ENCODE assay signal across 8 mouse cellular contexts in the genomic region with DNA sequence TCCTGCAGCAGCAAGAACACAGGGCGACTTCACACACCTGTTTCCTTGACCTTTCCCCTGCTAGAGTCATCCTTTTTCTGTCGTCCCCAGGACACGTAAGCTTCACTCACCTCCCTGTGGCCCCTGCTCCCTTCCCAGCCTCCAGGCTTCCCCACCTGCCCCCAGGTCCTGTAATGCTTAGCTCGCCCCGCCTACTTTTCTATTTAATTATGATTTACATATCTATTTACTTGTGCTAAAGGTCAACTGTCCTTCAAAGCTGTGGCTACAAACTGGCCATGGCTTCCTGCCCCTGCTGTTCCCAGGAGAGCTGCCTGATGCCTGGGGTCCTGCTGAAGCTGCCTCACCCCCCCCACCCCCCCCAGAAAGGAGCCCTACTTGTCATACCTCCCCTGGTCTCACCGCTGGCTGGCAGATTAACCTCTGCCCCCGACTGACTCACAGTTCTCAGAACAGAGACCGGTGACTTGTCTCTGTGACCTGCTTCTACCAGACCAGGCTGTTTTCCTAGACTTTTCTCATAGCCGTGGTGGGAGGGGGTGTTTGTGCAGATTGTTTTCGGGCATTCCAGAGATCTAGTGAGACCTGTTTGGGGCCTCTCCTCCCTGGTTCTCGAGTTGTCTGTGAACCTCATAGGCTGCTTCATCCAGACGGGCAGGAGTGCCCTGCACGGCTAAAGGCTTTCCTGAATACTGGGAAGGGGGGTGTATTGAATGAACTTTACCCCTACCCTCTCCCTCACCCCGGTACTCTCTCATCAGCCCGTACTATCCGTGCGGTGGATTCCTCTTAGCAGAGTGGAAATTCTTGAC. TPM values are rescaled to one million over a fixed set of nuclear protein-coding genes. Genes with fewer than 3 reads are reported as not detected.
DNase-seq lines count a peak whose midpoint lies in the region; ATAC-seq and TF ChIP-seq lines count a peak whose summit lies in the region.

No protein-coding gene starts in this region.

- no peak overlapping the region for H3K9ac ChIP-seq in lung, embryonic 15.5 days
- H3K9ac ChIP-seq in hindbrain, embryonic 14.5 days: peak overlapping the region; percentile 28; the same call in 1 of the 2 replicates
- H3K9ac ChIP-seq in limb, embryonic 14.5 days (ENCODE audit: low read depth, low read length, severe bottlenecking): no peak overlapping the region

- peak overlapping the region; percentile 31; the same call in 1 of the 2 replicates for H3K27ac ChIP-seq in lung, embryonic 15.5 days
- H3K27ac ChIP-seq in hindbrain, embryonic 14.5 days: no peak overlapping the region
- H3K27ac ChIP-seq in limb, embryonic 14.5 days (replicated peaks; ENCODE audit: low read depth, low read length): no peak overlapping the region

- no peak for DNase-seq in lung, postnatal 36 days
- no peak for DNase-seq in hindbrain, embryonic 14.5 days (ENCODE audit: low spot score)
- peak; percentile 19 for DNase-seq in limb, embryonic 14.5 days (ENCODE audit: low spot score)
- DNase-seq in urinary bladder, adult 2 months (ENCODE audit: low spot score): peak; percentile 37
- no peak for DNase-seq in left cerebral cortex, adult 9 months (ENCODE audit: low spot score in 2 of 2)

- no peaks in the 10 kb centered on the region for H3K9me3 ChIP-seq in lung, embryonic 15.5 days
- no peaks in the 10 kb centered on the region for H3K9me3 ChIP-seq in hindbrain, embryonic 14.5 days (ENCODE audit: control insufficient read depth, low read length)
- no peaks in the 10 kb centered on the region for H3K9me3 ChIP-seq in limb, embryonic 14.5 days (ENCODE audit: control insufficient read depth, low read length)

- H3K4me3 ChIP-seq in lung, embryonic 15.5 days: no peak overlapping the region
- H3K4me3 ChIP-seq in hindbrain, embryonic 14.5 days (replicated peaks; ENCODE audit: low read length): no peak overlapping the region
- no peak overlapping the region for H3K4me3 ChIP-seq in limb, embryonic 14.5 days (replicated peaks; ENCODE audit: low read length)

- H3K4me1 ChIP-seq in lung, embryonic 15.5 days: peaks cover 5% of the 10 kb centered on the region
- H3K4me1 ChIP-seq in hindbrain, embryonic 14.5 days (replicated peaks; ENCODE audit: control insufficient read depth, insufficient read depth, low read length): peaks cover 21% of the 10 kb centered on the region; the same call in 1 of the 2 replicates
- 0 out of 2 replicates have a peak, but pooled peaks cover 3% of the 10 kb centered on the region for H3K4me1 ChIP-seq in limb, embryonic 14.5 days (ENCODE audit: control insufficient read depth, insufficient read depth, low read length)

- TF ChIP-seq POLR2A in limb, embryonic 14.5 days (IDR thresholded peaks at IDR 0.05; ENCODE audit: borderline replicate concordance, extremely low read depth, insufficient read depth, insufficient read length): no peak

- no peak overlapping the region for H3K4me2 ChIP-seq in lung, embryonic 15.5 days
- H3K4me2 ChIP-seq in hindbrain, embryonic 14.5 days (replicated peaks): no peak overlapping the region
- H3K4me2 ChIP-seq in limb, embryonic 14.5 days (replicated peaks; ENCODE audit: low read depth, low read length, severe bottlenecking): no peak overlapping the region

- no peaks in the 10 kb centered on the region for H3K36me3 ChIP-seq in lung, embryonic 15.5 days
- H3K36me3 ChIP-seq in hindbrain, embryonic 14.5 days (replicated peaks; ENCODE audit: control insufficient read depth, insufficient read depth): no peaks in the 10 kb centered on the region
- no peaks in the 10 kb centered on the region for H3K36me3 ChIP-seq in limb, embryonic 14.5 days (ENCODE audit: control insufficient read depth, insufficient read depth, low read length)

- no peaks in the 10 kb centered on the region for H3K27me3 ChIP-seq in lung, embryonic 15.5 days
- no peaks in the 10 kb centered on the region for H3K27me3 ChIP-seq in hindbrain, embryonic 14.5 days (ENCODE audit: control insufficient read depth, insufficient read depth, low read length)
- no peaks in the 10 kb centered on the region for H3K27me3 ChIP-seq in limb, embryonic 14.5 days (ENCODE audit: control insufficient read depth, insufficient read depth, low read length)

- ATAC-seq in lung, embryonic 15.5 days (ENCODE audit: borderline replicate concordance, extremely low read depth, low FRiP score, low TSS enrichment): no peak; the same call in 1 of the 2 replicates
- ATAC-seq in hindbrain, embryonic 14.5 days (ENCODE audit: low FRiP score): no peak
- ATAC-seq in limb, embryonic 14.5 days (ENCODE audit: low FRiP score, low read depth): no peak; the same call in 1 of the 2 replicates
- ATAC-seq in megakaryocyte-erythroid progenitor cell, adult 5-6 weeks (replicated peaks; ENCODE audit: low FRiP score, low TSS enrichment, poor library complexity, severe bottlenecking): no peak
- no peak for ATAC-seq in megakaryocyte progenitor cell, adult 5-6 weeks (replicated peaks; ENCODE audit: poor library complexity)

- WGBS in lung, embryonic 15.5 days: 21% methylated on average over 17 of the region's 17 CpGs
- WGBS in hindbrain, embryonic 14.5 days: 29% methylated on average over 17 of the region's 17 CpGs
- 24% methylated on average over 17 of the region's 17 CpGs for WGBS in limb, embryonic 14.5 days

RNA-seq across cellular contexts. Expression of a gene that starts 51.9 kb away (rescaled TPM):
- 3.9 and 4.4 TPM in 2 replicates for polyA plus RNA-seq in lung, embryonic 15.5 days (2015; fragmentation: Nextera tagmentation; extraction: Ambion mirVana)
- polyA plus RNA-seq in hindbrain, embryonic 14.5 days (2014; fragmentation: Nextera tagmentation; extraction: Ambion mirVana): 17.7 and 17.8 TPM in 2 replicates
- polyA plus RNA-seq in limb, embryonic 14.5 days (2012; rRNA removed): 16.6 and 18.8 TPM in 2 replicates
- 13.4 and 14.5 TPM in 2 replicates for polyA plus RNA-seq in limb, embryonic 14.5 days (2014; fragmentation: Nextera tagmentation; extraction: Ambion mirVana)
- 14.0 and 14.8 TPM in 2 replicates for polyA plus RNA-seq in urinary bladder, adult 2 months (2012; rRNA removed)
- total RNA-seq in megakaryocyte-erythroid progenitor cell, adult 5-6 weeks (2014; fragmentation: Nextera tagmentation): 0.99 and 1.2 TPM in 2 replicates
- 0.42 TPM in 1 of 2 replicates, not detected in the other for total RNA-seq in megakaryocyte-erythroid progenitor cell, adult 5-6 weeks (2017)
- total RNA-seq in megakaryocyte progenitor cell, adult 5-6 weeks (2015): 0.83 and 2.5 TPM in 2 replicates
- total RNA-seq in megakaryocyte progenitor cell, adult 5-6 weeks (2017): 0.25 and 0.91 TPM in 2 replicates

Comparison
In these comparisons a context has a peak if more than half of its experiments do, and no peak if none do; other contexts are left out.
1. DNase-seq: peak in limb, embryonic 14.5 days (single experiment) and urinary bladder, adult 2 months (single experiment); none in lung, postnatal 36 days (single experiment), hindbrain, embryonic 14.5 days (single experiment) and left cerebral cortex, adult 9 months (0 of 2).